Mouse (Mus musculus) cerebellum, adult 9-11 months (tissue): ENCODE measurements around the gene Gjb3.
A peak's percentile ranks its signal among the peaks of the same experiment; 100 is the strongest.

ENCODE experiments used
- DNase-seq: peaks from one replicate; pipeline ENCODE4 v3.0.0; 2022

The Gjb3 gene

DNA sequence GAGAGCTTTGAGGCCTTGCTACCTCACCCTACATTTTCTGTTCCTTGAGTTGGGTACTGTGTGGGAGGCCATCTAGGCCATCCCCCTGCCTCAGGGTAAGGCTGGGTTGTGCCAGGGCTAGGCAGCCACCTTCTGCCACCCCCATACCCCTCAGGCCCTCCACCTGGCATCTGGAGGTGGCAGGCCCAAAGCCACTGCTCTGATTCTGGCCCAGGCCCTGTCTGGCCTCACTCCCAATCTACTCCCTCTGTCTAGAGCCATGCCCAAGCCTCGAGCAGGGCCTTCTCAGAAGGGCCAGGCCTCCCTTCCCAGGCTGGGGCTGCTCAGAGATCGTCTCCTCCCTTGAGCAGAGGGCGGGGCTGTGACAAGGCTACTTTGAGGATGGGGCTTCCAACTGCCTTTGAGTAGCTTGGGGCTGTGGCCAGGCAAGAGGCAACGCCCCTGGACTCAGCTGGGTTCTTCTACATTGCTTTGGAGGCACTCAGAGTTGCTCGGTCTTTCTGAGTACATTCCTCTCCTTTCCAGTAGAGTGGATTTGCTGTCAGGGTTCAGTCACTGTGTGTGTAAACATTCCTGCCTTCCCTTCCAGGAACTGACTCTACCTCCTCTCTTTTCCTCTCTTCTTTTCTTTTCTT is 4.3 kb upstream of the Gjb3 start:
- no peak for DNase-seq

DNA sequence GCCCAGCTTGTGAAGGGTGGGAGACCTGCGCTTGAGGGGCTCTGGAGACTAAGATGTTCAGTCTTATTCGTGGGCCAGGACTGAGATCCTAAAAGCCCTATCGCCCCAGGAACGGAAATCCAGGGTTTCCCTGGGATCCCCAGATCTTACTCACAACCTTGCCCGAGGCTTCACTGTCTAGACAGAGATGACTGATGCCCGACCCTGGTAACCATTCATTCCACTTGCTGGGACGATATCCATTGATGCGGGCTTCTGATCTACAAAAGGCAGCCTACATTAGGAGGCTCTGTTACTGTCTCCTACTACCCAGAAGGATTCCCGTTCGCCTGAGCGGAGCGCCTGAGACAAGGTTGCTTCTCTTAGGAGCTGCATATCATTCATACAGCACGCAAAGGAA is 527 bp upstream of the Gjb3 start:
- DNase-seq = no peak

DNA sequence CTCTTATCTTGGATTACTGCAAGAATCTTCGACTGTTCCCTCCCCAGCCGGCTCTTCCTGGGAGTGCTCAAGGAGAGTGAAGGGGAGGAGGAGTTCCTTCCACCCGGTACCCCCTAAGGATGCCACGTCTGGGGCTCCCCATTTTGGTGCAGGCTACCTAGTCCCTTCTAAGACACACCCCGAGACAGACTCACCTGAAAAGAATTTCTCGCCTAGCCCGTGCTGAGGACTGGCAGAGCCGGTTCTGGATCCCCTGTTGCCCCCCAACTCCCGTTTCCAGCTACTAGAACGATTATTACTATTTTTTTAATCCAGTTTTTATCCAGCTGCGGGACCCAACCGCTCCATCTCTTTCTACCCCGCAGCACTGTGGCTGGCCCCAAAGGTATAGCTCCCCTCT is 893 bp downstream of the Gjb3 start:
- DNase-seq = no peak

DNA sequence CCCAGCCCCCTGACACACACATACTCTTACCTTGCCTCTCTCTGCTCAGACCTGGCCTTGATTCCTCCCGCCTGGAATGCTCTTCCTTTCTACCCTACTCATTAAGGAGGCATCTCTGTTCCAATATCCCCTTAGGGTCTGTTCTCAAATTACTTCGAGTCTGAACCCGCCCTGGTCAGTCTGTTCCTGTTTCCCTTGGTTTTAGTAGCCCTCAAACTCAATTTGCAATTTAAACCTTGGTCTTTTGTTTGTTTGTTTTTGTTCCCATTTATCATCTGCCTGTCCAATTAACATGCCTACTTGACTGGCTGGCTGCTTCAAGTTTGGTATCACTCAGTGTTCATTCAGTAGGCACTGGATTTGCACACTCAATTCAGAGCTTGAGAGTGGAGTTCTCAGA is 1.6 kb downstream of the Gjb3 start:
- DNase-seq = no peak

DNA sequence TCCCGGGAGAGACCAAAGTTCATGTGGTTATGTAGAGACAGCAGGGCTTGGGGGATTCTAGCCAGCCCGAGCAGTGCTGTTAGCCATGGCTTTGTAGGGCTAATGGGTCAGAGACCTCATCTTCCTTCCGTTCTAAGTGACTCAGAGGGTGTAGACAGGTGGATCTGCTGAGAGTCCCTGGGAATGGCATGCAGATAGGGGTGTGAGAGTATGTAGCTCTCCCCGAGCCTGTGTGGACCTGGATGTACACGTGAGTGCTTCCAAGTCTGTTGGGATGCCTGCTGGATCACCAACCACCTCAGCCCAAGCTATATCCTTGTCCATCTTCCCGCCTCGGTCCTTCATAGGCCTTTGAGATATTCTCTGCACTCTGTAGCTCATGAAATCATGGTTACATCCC is 2.3 kb downstream of the Gjb3 start:
- DNase-seq = no peak

DNA sequence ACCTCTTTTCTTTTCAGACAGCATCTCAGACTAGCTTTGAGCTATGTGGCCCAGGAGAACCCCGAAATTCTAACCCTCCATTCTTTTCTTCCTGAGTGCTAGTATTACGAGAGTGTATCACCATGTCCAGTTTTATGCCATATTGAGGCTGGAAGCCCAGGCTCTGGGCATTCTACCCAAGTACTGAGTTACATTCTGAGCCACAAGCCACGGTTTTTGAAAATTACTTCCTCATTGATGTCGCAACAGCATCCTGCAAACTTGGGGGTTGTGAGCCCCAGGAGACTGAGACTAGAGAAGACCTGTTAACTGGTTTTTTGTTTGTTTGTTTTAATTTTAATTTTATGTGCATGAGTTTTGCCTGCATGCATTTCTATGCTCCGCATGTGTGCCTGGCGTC is 2.9 kb downstream of the Gjb3 start:
- no peak for DNase-seq

DNA sequence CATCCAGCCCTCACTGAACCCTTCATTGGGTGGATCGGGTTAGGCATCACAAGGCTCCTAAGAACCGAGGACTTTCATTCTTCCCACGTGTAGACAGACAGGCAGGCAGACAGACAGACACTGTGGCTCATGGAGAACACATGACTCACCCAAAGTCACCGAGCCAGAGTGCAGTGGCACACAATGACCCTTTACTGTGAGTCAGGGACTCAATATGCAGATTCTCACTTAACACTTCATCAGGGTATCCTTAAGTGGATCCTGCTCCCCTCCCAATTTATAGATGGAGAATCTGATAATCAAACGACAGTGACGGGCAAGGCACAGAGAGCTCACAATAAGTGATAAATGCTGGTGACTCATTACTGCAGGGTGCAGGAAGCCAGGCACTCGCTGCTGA is 3.4 kb downstream of the Gjb3 start:
- DNase-seq = no peak

DNA sequence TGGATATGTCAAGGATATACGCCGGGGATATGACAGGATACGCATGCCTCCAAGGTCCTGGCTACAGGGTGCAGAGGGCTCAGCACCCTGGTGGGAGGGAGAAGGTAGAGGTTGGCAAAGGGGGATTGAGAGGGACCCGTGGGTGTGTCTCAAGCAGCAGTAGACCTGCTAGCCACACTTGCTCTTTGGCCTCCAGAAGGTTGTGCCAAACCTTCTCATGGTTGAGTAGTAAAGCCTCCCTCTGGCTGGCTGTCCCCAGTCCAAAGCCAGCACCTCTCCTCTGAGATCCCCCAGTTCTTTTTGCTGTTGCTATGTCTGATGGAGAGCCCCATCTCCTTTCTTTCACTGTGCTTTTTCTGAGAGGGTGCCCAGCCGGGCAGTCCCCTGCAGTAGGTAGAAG is 5.4 kb downstream of the Gjb3 start:
- no peak for DNase-seq

DNA sequence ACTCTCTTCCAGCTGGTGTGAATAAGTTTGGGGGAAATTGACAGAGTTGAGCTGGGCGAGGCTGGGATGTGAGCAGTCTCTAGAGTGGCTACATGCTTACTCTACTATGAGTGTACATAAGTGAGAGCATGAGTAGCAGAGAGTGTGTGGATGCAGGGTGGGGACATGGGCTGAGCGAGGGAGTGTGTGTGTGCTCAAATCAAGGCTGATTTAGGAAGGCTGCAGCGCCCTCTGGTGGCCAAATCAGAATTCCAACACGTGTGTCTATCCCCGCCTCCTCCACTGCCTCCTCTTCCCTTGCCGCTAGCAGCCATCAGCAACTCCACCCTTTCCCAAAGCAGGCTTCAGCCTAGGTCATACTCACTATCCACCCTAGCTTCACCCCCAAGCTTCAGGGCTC is 5.9 kb downstream of the Gjb3 start:
- DNase-seq = no peak

DNA sequence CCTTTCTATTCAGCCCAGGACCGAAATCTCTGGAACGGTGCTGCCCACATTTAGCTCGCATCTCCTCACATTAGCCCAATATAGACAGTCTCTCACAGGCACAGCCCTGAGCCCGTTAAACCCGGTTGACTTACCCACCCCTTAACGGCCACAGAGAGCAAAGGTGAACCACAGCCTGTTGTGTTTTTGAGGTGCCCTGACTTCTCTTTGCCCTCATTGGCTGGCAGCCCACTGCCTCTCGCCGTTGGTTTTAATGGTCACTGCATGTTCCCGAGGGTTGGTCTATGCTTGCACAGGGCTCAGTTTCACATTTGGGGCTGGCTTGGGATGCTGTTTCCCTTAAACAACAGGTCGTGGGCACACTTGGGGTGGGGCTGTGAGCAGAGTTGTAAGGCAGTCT is 6.3 kb downstream of the Gjb3 start:
- DNase-seq = no peak

DNA sequence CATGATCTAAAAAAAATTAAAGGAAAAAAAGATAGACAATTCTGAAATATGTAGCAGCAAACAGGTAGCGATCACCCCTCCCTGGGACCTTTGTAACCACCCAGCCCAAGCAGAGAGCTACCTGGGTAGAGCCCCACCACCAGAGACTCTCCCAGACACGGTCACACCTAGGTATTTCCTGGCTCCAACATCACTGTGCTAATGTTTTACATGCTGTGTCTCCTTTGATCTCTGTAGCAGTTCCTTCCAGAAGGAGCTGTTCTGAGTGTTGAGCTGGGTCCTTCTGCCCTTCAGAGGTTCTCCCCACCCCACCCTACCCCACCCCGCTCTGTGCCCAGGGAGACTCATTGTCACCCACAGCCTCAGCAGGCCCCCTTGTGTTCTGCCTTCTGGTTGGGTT is 7.0 kb downstream of the Gjb3 start:
- DNase-seq = no peak

DNA sequence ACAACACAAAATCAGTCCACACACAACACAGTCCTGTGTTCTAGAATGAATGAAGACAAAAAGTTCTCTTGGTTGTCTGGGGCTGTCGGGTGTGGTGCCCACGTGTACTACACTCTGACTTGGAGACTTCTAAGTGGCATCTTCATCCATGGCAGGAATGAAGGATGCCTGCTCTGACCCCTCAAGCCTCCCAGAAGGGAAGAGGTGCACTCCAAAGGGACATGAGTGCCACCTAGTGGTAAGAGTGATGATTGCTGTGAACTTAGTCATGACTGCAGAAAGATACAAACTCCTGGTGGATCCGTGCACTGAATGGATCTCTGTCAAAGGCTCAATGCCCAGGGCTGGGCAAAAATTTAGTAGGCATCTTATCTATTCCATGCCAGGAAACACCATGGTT is 11.0 kb downstream of the Gjb3 start:
- DNase-seq = peak; percentile 49

DNA sequence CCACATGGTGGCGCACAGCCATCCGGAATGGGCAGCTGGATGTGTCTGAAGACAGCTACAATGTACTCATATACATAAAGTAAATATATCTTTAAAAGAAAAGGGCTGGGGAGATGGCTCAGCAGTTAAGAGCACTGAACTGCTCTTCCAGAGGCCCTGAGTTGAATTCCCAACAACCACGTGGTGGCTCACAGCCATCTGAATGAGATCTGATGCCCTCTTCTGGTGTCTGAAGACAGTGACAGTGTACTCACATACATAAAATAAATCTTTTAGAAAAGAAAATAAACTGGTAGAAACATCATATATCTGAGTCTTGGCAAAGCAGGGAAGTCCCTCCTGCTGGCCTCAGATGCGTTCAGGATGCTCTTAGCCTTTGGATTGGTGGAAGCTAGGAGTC is 13.5 kb downstream of the Gjb3 start:
- DNase-seq = no peak

DNA sequence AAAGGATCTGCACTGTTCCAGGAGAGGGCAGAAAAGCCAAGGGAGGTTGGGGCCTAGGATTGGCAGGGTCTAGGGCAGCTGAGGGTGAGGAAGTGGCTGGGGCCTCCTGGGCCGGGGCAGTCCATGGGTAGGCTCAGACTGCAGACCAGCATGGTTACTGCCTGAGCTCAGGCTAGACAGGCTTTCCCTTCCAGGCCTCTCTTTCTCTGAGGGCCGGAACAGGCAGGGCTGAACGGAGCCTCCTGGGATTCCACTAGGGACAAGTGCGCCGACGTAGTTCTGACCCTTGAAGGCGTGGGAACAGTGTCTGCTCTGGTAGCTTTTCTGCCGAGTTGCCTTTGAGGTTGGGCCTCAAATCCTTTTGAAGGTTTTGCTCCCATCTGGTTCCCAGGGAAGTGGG is 14.9 kb downstream of the Gjb3 start:
- DNase-seq = no peak

DNA sequence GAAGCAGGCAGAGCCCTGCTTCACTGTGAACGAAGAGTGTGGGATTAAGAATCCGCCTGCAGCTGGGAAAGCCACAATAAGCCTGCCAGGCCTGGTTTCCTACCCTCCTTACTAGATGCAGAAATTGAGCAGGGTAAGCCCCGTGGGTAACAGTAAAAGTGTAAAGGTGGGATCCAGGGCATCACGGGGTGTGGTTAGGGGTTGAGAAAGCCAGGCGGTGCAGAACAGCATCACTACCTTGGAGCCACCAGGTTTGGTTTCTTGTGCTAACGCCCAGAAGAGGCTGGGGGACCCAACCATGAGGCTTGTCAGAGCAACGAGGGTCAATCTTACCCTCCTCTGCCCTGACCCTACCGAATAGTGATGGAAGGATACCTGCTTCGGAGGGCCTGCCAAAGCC is 16.1 kb downstream of the Gjb3 start:
- DNase-seq = no peak

DNA sequence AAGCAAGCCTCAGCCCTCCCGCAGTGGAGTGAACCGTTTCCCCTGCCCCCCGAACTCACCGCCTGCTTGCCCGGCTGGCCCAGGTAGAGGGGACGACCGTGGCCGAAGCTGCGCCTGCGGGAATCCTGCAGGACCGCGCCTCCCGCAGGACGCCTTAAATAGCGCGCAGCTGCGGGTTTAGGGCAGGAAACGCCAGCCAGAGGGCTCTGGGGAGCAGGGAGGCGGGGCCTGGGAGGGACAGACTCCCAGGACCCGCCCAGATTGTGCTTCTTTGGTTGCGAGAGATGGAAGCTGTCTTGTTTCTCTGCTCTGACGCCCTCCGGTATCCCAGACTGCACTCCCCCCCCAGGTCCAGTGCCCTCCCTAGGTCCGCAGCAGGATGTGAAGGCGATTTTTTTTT is 16.8 kb downstream of the Gjb3 start, which contains the start of gene Gja4:
Gene Gja4 (minus strand): TSS at position 179 of the 400 bp plus-strand sequence.
- peak; percentile 52 for DNase-seq

DNA sequence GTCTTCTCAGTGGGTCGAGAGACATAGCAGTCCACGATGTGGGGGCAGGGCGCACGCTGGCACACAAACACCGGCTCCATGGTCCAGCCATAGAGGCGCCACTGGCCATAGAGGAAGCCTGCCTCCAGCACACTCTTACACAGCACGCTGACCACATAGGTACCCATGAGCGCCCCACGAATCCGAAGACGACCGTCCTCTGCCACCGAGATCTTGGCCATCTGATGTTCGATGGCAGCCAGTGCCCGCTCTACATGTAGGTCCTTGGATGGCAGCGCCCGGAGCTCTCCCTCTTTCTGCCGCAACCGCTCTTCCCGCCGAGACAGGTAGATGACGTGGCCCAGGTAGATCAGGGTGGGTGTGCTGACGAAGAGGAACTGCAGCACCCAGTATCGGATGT is 18.3 kb downstream of the Gjb3 start:
- no peak for DNase-seq

DNA sequence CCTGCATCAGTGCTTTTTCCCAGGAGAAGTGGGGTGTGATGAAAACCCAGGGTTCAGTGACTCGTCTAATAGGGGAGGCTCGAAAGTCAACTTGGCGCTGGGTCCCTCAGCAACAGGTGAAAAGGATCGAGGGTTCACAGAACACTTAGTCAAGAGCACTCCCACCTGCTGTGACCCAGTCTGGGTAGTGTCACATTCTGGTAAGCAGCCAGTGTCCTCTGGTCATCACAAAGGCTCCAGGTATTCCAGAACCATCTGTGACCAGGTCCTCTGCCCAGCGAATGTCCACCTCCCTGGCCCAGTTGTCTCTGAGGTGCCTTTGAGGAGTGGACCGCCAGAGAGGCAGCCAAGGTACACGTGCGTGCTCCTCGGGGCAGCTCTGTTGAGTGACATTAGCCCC is 19.1 kb downstream of the Gjb3 start:
- DNase-seq = peak; percentile 59

DNA sequence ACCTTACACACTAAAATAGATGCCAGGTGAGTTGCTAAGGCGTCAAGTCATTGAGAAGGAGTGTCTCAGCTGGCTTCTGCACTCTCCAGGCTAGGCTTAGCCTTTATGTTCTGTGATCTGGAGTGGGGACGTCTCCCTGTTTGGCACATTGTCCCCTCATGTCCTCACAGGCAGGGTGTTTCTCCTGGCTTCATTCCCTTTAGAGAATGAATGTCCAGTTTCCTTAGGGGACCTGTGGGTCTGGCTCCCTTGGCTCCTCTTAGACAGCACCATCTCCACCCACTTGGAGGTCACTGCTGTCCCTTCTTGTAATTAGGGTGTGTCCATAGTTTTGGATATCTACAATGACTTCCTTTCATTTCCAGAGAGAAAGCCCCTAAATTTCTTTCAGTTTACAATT is 23.7 kb downstream of the Gjb3 start:
- DNase-seq = no peak

DNA sequence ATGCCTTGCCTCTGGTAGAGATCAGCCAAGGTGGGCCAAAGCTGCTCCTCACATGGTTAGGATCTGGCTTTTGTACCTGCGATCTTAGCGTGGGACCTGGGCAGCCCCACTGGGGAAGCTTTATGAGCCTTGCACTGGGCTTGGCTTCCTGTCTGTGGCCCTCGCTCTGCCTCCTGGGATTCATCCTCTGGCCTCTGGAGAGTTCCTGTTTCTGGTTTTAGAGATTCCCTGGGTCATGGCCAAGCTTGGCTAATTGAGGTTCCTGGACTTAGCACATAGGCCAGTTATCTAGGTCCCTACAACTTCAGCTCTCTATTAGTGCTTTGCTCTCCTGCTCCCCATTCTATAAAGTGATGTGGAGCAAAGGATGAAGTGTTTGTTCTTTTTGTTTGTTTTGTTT is 26.8 kb downstream of the Gjb3 start:
- DNase-seq = no peak

DNA sequence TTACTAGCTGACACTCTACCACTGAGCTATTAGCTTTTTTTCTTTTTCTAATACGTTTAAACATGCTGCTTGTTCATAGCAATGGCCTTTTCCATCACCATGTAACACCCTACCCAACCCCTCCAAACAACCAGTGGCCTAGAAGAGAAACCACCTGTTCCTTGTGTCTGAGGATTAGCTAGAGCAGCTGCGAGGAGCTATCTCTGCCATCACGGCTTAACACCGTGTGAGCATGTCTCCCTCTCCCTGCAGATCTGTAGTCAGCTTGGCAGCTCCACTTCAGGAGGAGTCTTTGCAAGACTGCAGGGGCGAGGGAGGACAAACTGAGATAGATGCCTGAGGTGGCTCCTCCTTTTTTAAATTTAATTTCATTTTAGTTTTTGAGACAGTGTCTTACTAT is 30.1 kb downstream of the Gjb3 start:
- DNase-seq = no peak

DNA sequence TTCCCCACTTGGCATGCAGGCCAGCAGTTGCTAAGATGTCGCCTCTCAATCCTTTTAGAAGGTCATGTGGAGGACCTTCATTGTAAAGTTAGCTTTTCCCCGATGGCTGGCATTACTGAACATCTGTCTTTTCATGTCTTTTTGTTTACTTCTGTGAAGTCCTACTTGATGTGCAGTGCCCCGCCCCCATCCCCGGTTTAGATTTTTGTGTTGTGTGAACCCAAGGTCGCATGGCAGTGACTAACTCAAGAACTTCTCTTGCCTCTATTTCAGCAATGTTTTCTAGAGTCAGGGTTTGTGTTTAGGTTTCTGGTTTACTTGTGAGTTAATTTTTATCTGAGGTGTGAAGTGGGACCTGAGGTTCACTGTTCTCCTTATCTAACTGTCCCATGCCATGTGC is 38.0 kb downstream of the Gjb3 start:
- DNase-seq = no peak

DNA sequence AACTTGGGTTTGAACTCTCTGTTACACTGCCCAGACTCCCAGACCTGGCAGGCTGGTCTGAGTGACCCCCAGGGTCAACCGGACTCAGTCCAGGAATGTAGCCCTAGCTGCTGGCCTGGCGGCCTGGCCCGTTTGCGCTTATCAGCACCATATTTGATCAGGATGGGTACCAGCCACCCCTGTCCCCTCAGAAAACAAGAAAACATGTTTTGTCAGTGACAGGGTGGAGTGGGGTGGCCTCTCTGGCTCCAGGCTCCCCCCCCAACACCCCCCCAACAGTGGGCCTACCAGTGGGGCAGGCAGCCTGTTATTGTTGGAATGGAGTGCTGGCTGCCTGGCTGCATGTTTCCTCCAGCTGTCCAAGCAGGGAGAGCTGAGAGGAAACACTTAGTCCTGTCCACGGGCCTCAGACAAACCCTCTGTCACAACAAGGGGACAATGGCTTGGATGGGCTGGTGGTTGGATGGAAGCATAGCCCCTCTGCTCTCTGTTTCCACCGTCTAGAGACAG is 41.5 kb downstream of the Gjb3 start:
- no peak for DNase-seq

DNA sequence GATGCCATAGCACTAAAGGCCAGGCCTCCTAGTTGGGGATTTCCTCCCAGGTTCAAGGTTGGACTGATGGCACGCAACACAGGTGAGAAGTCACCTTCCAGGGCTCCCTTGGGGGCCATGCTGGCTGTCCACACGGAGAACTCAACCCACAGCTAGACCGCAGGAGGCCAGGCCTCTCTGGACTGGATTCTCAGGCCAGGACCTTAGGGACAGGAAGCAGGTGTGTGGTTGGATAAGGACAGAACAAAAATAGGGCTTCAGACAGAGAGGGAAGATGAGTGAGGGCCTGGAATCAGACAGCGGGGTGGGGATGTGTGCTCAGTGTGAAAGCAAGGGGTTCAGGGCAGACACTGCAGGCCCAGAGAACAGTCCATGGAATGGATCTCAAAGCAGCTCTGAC is 43.7 kb downstream of the Gjb3 start:
- DNase-seq = no peak

DNA sequence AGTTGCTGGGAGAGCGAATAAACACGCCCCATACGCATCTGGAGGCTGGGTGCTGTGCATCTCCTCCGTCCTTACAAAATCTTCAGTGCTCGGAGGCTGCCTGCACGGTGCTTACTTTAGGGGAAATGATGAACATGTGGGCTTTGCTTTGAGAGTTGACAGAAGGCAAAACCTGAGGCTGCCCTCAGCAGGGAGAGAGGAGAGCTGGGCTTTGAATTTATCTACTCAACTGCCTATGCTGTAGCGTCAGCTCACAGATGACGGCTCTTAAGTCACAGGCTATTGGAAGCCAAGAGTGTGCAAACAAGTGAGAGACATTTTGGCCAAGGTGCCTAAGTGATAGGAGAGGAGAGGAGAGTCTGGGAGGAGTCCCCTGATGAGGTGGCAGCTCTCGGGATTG is 51.4 kb downstream of the Gjb3 start:
- no peak for DNase-seq
